Mouse (Mus musculus) heart, embryonic 11.5 days (tissue): Measurements from ENCODE around the gene Amacr. TPM values are rescaled to one million over a fixed set of nuclear protein-coding genes. Genes with fewer than 3 reads are reported as not detected.

Source experiments
- ATAC-seq: fragments of 200-750 bp; cut with Nextera tagmentation; replicated peaks from 2 replicates; pipeline ENCODE4 v1.8.0; 2017; ENCODE audit warnings: moderate library complexity; ENCODE audit not compliant: insufficient number of reproducible peaks, low FRiP score, low TSS enrichment
- H3K27ac ChIP-seq: fragments of 300-500 bp; sonication (generic); 2 replicates; pipeline ENCODE4 v1.5.1; 2014; ENCODE audit warnings: mild to moderate bottlenecking, low read depth, low read length
- H3K27me3 ChIP-seq: fragments of 300-500 bp; sonication (generic); 2 replicates; pipeline ENCODE4 v1.6.1; 2014; ENCODE audit warnings: mild to moderate bottlenecking, low read length, mixed read lengths; ENCODE audit not compliant: control insufficient read depth, insufficient read depth
- H3K36me3 ChIP-seq: fragments of 300-500 bp; sonication (generic); 2 replicates; pipeline ENCODE4 v1.6.1; 2014; ENCODE audit warnings: mild to moderate bottlenecking, low read length, moderate library complexity, mixed read lengths; ENCODE audit not compliant: control insufficient read depth, insufficient read depth
- H3K4me1 ChIP-seq: fragments of 300-500 bp; sonication (generic); 2 replicates; pipeline ENCODE4 v1.6.1; 2014; ENCODE audit warnings: low read length; ENCODE audit not compliant: control insufficient read depth, insufficient read depth
- H3K4me2 ChIP-seq: fragments of 300-500 bp; sonication (generic); 2 replicates; pipeline ENCODE4 v1.6.1; 2014; ENCODE audit warnings: mild to moderate bottlenecking, moderate library complexity
- H3K4me3 ChIP-seq: fragments of 300-500 bp; sonication (generic); 2 replicates; pipeline ENCODE4 v1.5.1; 2014; ENCODE audit warnings: low read depth, low read length
- H3K9ac ChIP-seq: fragments of 300-500 bp; sonication (generic); 2 replicates; pipeline ENCODE4 v1.6.1; 2014; ENCODE audit warnings: mild to moderate bottlenecking, low read depth, low read length, moderate library complexity
- H3K9me3 ChIP-seq: fragments of 300-500 bp; sonication (generic); replicated peaks from 2 replicates; pipeline ENCODE4 v1.6.1; 2016; ENCODE audit warnings: low read length; ENCODE audit not compliant: control insufficient read depth
- WGBS: fragments of 180-500 bp; shearing (Covaris S2); extraction: QIAGEN DNeasy Blood & Tissue Kit; methylation state at CpG from one replicate; pipeline ENCODE4 v1.1.7; 2014; ENCODE audit not compliant: insufficient replicate concordance; 5-methylcytosine and 5-hydroxymethylcytosine counted together
- polyA plus RNA-seq: library from polyadenylated mRNA; unstranded; fragments of >200 nt; fragmentation: Nextera tagmentation; extraction: Ambion mirVana; gene quantifications from 2 replicates; pipeline ENCODE4 v1.2.1, GENCODE M21; 2014

Gene Amacr
- polyA plus RNA-seq, 1 experiment from 2014 or later, result 16.7 TPM

DNA sequence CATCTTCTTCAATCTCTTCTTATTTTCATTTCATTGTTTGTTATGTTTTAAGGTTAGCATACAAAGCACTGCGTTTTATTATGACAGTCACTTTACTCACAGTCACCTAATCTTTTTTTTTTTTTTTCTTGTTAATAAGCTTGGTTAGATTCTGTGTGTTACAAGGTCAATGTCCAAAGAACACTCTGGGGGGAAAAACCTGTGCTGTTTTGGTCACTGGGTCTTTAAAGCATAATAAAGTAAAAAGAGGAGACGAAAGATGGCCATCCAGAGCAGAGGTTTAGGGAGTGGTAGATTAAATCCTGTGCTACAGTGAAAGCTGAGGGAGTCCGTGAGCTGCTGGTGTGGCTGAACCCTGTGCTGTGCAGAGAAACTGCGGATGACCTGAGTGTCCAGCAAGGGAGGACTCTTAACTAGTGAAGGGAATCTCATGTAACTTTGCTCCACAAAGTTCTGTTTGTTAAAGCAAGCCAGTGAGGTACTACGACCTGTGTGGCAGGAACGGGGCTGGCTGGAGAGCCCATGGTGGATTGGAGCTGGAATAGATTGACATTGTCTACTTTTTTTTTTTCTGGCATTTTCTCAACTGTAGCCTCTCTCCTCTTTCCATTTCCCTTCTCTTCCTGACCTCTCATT, 27.1 kb upstream of the Amacr start:
- Histone ChIP-seq H3K36me3 (no peaks in the 10 kb centered on the region), H3K9ac (no peak overlapping the region), H3K4me1 (no peaks in the 10 kb centered on the region), H3K4me2 (no peak overlapping the region), H3K9me3 (no peaks in the 10 kb centered on the region), H3K4me3 (no peak overlapping the region), H3K27ac (no peak overlapping the region), H3K27me3 (no peaks in the 10 kb centered on the region)
- ATAC-seq, result no peak
- 77% methylated on average over 6 of the region's 6 CpGs for WGBS

DNA sequence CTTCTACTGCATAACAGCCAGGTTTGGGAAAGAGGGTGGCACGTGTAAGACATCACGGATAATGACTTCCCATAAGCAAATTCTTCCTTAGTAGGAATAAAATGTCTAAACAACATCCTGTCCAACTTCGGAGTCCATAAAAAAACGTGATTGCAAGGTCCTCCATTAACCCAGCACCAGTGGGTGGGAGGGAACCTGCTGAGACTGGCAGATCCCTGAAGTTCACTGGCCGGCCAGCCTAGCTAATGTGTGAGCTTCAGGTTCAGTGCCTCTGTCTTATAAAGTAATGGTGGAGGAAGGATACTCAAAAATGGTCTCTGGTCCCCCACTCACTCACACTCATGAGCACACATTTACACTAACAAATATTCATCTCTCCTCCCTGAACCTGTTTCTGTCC, 26.4 kb upstream of the Amacr start:
- H3K27ac ChIP-seq, result no peak overlapping the region
- H3K9ac ChIP-seq, result no peak overlapping the region
- no peaks in the 10 kb centered on the region for H3K9me3 ChIP-seq
- H3K36me3 ChIP-seq, result no peaks in the 10 kb centered on the region
- H3K4me1 ChIP-seq, result no peaks in the 10 kb centered on the region
- no peaks in the 10 kb centered on the region for H3K27me3 ChIP-seq
- H3K4me2 ChIP-seq, result no peak overlapping the region
- no peak overlapping the region for H3K4me3 ChIP-seq
- no peak for ATAC-seq
- 63% methylated on average over 5 of the region's 5 CpGs for WGBS

DNA sequence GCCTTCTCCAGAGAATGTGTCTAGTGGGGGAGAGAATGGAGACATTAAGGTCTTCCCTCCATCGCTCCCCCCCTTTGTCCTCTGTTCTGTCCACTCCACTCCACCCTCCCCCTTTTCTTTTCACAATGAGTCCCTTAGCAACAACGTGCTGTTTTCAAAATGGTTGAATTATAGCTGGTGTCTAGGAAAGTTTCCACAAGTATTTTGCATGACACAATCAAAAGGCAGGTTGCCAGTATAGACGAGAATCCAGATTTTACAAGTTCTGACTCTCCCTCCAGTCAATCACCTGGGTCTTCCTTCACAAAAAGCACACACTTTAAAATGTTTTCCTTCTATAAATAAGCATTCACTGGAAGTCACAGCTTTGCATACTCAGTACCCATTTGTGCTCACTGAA, 24.9 kb upstream of the Amacr start:
- no peak overlapping the region for H3K4me3 ChIP-seq
- WGBS, result 64% methylated on average over 3 of the region's 3 CpGs
- H3K36me3 ChIP-seq, result no peaks in the 10 kb centered on the region
- ATAC-seq, result no peak
- no peak overlapping the region for H3K27ac ChIP-seq
- H3K9me3 ChIP-seq, result no peaks in the 10 kb centered on the region
- H3K27me3 ChIP-seq, result no peaks in the 10 kb centered on the region
- no peak overlapping the region for H3K9ac ChIP-seq
- H3K4me1 ChIP-seq, result no peaks in the 10 kb centered on the region
- H3K4me2 ChIP-seq, result no peak overlapping the region

DNA sequence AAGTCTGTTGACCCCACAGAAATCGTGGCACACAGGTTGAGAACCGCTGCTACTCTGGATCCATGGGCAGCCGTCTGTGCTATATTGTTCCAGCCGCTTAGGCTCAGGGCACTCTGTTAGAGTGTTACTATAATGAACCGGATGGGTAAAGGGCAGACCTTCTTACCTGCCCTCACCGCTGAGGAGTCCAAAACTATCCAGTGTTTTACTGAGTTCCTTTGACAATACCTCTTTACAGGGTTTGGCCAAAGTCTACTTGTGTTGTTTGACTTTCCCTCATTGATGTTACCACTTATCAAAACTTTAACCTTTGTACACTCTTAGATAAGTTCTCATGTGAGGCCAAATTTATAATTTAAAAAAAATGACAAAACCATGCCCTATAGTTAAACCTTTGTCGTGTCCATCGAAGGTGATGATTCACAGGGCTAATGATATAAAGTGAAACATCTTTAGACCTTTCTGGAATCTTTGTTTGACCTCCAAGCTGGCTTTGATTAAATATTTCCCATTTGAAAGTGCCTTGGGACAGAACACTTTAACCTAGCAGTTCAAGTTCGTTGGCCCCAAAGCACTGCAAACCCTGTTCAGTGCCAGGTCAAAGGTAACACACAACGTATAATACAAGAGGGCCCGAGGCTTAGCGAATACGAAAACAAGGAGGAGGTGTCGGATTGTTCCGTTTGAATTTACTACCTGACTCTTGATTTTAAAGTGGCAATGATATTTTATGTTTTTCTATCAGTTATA, 22.1 kb upstream of the Amacr start:
- H3K27ac ChIP-seq, result no peak overlapping the region
- 85% methylated on average over 15 of the region's 15 CpGs for WGBS
- no peak overlapping the region for H3K4me2 ChIP-seq
- no peaks in the 10 kb centered on the region for H3K9me3 ChIP-seq
- no peak overlapping the region for H3K4me3 ChIP-seq
- ATAC-seq, result no peak
- no peaks in the 10 kb centered on the region for H3K27me3 ChIP-seq
- no peak overlapping the region for H3K9ac ChIP-seq
- H3K36me3 ChIP-seq, result no peaks in the 10 kb centered on the region
- no peaks in the 10 kb centered on the region for H3K4me1 ChIP-seq

DNA sequence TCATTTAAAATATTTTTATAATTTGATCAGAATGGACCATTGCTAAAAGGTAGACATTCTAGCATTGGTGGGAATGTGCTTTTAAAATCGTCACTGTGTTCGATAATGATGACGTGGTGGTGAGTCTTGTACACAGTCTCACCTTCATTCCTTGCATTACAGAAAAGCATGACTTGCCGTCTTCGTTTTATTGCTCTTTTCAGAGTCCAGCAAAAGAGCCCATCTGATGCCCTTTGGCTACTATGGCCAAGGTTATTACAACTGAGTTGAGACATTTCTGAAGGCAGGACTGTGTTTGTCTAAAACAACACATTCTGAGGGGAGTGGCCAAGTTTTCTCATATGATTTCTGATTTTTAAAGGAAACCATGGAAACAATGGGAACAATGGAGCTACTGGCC, 21.3 kb upstream of the Amacr start:
- no peak overlapping the region for H3K4me3 ChIP-seq
- H3K27ac ChIP-seq, result no peak overlapping the region
- H3K36me3 ChIP-seq, result no peaks in the 10 kb centered on the region
- no peak overlapping the region for H3K9ac ChIP-seq
- no peaks in the 10 kb centered on the region for H3K4me1 ChIP-seq
- H3K27me3 ChIP-seq, result no peaks in the 10 kb centered on the region
- ATAC-seq, result no peak
- WGBS, result 89% methylated on average over 5 of the region's 5 CpGs
- no peak overlapping the region for H3K4me2 ChIP-seq
- H3K9me3 ChIP-seq, result no peaks in the 10 kb centered on the region

DNA sequence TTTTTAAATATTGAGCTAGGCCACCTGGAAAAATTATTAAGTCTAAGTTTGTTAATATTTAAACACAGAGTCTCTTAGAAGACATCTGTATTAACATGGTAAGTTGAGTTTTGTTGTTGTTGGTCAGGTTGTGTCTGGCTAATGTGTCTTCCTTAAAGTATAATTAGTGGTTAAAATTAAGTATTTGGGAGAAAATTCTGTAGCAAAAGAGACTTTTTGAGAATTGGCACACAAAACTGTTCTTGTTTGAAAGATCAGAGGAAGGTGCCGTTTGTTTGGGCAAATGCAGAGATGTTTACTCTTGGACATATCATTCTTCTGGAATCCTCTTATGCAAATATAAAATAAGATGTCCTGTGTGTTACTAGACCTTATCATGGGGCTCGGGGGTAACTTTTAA, 19.0 kb upstream of the Amacr start:
- WGBS, result 73% methylated on average over 2 of the region's 2 CpGs

DNA sequence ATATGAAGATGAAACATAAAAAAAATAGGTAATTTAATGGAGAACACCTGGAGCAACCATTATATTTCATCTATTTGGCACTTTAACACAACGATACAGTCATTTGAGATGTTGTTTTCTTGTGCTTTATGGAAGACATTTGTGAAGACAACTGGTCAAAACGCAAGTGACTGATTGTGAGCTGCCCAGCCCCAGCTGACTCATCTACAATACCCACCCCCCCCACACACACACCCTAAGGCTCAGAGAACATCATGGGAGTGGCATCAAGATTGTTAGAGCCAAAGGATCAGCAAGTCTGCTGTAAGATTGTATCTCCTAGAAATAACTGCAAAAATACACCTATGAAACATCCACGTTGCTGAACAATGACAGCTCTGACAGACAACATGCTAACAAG, 12.1 kb upstream of the Amacr start:
- H3K4me1 ChIP-seq, result no peaks in the 10 kb centered on the region
- ATAC-seq, result no peak
- no peak overlapping the region for H3K4me3 ChIP-seq
- no peaks in the 10 kb centered on the region for H3K36me3 ChIP-seq
- H3K27ac ChIP-seq, result no peak overlapping the region
- H3K4me2 ChIP-seq, result no peak overlapping the region
- no peaks in the 10 kb centered on the region for H3K27me3 ChIP-seq
- WGBS, result 67% methylated on average over 3 of the region's 3 CpGs
- H3K9me3 ChIP-seq, result no peaks in the 10 kb centered on the region
- no peak overlapping the region for H3K9ac ChIP-seq

More for the DNA sequence above, 19.0 kb upstream of the Amacr start:
- Histone ChIP-seq H3K4me3 (no peak overlapping the region), H3K36me3 (no peaks in the 10 kb centered on the region), H3K27me3 (no peaks in the 10 kb centered on the region), H3K4me2 (no peak overlapping the region), H3K9me3 (no peaks in the 10 kb centered on the region), H3K27ac (no peak overlapping the region), H3K4me1 (no peaks in the 10 kb centered on the region), H3K9ac (no peak overlapping the region)
- ATAC-seq, result no peak

DNA sequence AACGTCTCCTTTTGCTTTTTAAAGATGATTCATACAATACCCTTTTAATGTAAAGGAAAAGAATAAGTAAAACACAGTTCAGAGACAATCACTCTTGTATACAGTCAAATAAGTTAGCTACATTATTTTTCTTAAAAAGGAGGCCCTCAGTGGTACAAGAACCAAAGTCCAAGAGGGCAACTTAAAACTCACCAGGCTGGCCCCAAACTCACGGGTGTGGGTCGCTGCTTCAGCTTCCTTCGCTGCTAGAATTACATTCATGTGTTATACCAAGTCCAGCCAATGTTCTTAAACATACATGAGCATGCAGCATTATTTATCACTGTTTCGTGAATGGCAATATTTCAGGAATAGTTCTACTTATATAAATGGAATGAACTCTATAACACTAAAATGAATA, 10.8 kb upstream of the Amacr start:
- H3K9ac ChIP-seq, result no peak overlapping the region
- no peaks in the 10 kb centered on the region for H3K36me3 ChIP-seq
- H3K4me3 ChIP-seq, result no peak overlapping the region
- 78% methylated on average over 5 of the region's 5 CpGs for WGBS
- H3K4me2 ChIP-seq, result no peak overlapping the region
- no peak for ATAC-seq
- no peaks in the 10 kb centered on the region for H3K4me1 ChIP-seq
- H3K9me3 ChIP-seq, result no peaks in the 10 kb centered on the region
- no peaks in the 10 kb centered on the region for H3K27me3 ChIP-seq
- no peak overlapping the region for H3K27ac ChIP-seq

DNA sequence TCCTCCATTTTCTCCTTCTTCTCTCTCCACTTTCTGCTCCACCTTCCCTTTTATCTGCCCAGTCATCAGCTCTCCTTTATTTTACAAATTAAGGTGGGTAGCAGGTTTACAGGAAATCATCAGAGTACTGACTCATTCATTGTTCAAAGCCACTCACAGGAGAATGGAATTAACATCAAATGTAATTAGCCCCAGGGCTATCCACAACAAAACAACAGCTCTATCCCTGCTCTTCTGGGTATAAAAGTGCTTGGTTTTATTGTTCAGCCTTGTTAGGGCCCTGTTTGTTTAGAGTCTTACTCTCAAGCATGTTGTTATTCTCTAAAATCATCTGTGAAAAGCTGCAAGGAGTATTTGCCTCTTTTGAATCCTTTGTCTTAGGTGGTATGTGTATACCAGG, 4.4 kb upstream of the Amacr start:
- no peak overlapping the region for H3K9ac ChIP-seq
- no peaks in the 10 kb centered on the region for H3K4me1 ChIP-seq
- no peak overlapping the region for H3K4me2 ChIP-seq
- no peak overlapping the region for H3K27ac ChIP-seq
- no peaks in the 10 kb centered on the region for H3K36me3 ChIP-seq
- H3K27me3 ChIP-seq, result no peaks in the 10 kb centered on the region
- no peak overlapping the region for H3K4me3 ChIP-seq
- no peak for ATAC-seq
- no peaks in the 10 kb centered on the region for H3K9me3 ChIP-seq
